Mouse (Mus musculus): ENCODE data around the gene Myh7b. TPM values are rescaled to one million over a fixed set of nuclear protein-coding genes. Genes with fewer than 3 reads are reported as not detected.
A peak's percentile ranks its signal among the peaks of the same experiment; 100 is the strongest.

Gene Myh7b
- polyA plus RNA-seq, 1 experiment from 2014 or later, result 2.7 TPM

DNA sequence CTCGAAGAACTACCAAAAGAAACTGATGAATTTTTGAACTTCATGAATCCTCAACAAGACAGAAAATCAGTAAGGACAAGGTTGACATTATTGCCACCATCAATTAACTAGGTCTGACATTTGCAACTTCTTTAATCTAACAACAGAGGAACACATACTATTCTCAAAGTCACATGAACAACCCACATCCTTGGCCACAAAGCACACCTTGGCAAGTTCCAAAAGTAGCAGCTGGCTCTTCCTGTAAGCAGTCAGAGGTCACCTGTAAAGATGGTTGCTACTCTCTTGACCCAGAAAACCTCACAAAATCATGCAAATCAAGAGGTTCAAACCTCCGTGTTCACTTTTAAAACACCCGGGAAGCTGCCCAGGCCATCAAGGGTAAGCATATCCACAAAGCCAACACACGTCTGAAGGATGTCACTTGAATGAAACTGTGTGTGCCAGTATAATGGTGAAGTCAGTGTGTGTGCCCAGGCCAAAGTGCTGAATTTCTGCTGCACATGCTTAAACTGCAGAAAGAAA, 68.6 kb downstream of the Myh7b start:
- 0 out of 2 replicates have a peak, but pooled peaks cover 3% of the 10 kb centered on the region for H3K36me3 ChIP-seq (ENCODE audit: control insufficient read depth, insufficient read depth)
- no peaks in the 10 kb centered on the region for H3K27me3 ChIP-seq (replicated peaks; ENCODE audit: control insufficient read depth, insufficient read depth, low read length)
- H3K27ac ChIP-seq (ENCODE audit: low read depth, low read length), result no peak overlapping the region
- no peaks in the 10 kb centered on the region for H3K9me3 ChIP-seq (ENCODE audit: control insufficient read depth)
- no peak for ATAC-seq
- H3K4me1 ChIP-seq (replicated peaks; ENCODE audit: control insufficient read depth, insufficient read depth, low read length), result no peaks in the 10 kb centered on the region
- no peak for TF ChIP-seq CTCF (IDR thresholded peaks at IDR 0.05; ENCODE audit: low read depth)
- no peak overlapping the region for H3K4me2 ChIP-seq (replicated peaks; ENCODE audit: low read depth)
- no peak overlapping the region for H3K9ac ChIP-seq (ENCODE audit: low read depth, low read length)
- no peak overlapping the region for H3K4me3 ChIP-seq (ENCODE audit: low read depth, low read length)
- 88% methylated on average over 4 of the region's 4 CpGs for WGBS

DNA sequence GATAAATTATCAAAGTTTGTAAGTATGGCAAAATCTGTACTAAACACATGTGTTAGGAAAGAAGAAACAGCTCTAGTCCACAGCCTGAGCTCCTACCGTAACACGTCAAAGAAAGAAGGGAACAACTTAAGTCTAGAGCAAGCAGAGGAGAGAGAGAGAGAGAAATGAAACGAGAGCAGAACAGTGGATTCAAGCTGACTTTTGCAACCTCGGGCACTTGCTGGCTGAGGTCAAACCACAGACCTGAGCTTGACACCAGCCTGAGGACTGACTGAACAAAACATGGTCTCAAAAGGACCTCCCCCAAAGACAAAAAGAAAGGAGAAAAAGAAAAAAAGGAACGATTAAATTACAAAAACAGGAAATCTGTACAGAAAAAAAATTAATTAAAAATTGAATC, 69.6 kb downstream of the Myh7b start:
- 74% methylated on average over 5 of the region's 5 CpGs for WGBS
- Histone ChIP-seq H3K4me2 (replicated peaks; ENCODE audit: low read depth) (no peak overlapping the region), H3K36me3 (ENCODE audit: control insufficient read depth, insufficient read depth) (0 out of 2 replicates have a peak, but pooled peaks cover 3% of the 10 kb centered on the region), H3K4me1 (replicated peaks; ENCODE audit: control insufficient read depth, insufficient read depth, low read length) (no peaks in the 10 kb centered on the region), H3K9ac (ENCODE audit: low read depth, low read length) (no peak overlapping the region), H3K4me3 (ENCODE audit: low read depth, low read length) (no peak overlapping the region), H3K9me3 (ENCODE audit: control insufficient read depth) (no peaks in the 10 kb centered on the region), H3K27ac (ENCODE audit: low read depth, low read length) (no peak overlapping the region), H3K27me3 (replicated peaks; ENCODE audit: control insufficient read depth, insufficient read depth, low read length) (no peaks in the 10 kb centered on the region)
- no peak for TF ChIP-seq CTCF (IDR thresholded peaks at IDR 0.05; ENCODE audit: low read depth)
- no peak for ATAC-seq

DNA sequence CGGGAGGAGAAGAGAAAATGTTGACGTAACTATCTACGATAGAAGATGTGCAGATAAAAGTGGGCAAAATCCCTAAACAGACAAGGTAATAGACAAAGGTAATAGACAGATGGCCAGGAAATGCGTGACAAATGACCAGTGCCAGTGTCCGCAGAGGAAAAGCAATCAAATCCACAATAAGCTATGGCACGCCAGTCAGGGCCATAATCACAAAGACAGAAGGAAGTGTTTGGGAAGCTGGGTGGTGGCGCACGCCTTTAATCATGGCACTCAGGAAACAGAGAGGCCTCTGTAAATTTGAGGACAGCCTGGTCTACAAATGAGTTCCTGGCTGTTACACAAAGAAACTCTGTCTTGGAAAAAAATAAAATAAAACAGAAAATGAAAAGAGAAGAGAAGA, 70.2 kb downstream of the Myh7b start:
- H3K9me3 ChIP-seq (ENCODE audit: control insufficient read depth), result no peaks in the 10 kb centered on the region
- H3K27me3 ChIP-seq (replicated peaks; ENCODE audit: control insufficient read depth, insufficient read depth, low read length), result no peaks in the 10 kb centered on the region
- no peak overlapping the region for H3K4me2 ChIP-seq (replicated peaks; ENCODE audit: low read depth)
- no peak overlapping the region for H3K27ac ChIP-seq (ENCODE audit: low read depth, low read length)
- no peak for TF ChIP-seq CTCF (IDR thresholded peaks at IDR 0.05; ENCODE audit: low read depth)
- 0 out of 2 replicates have a peak, but pooled peaks cover 3% of the 10 kb centered on the region for H3K36me3 ChIP-seq (ENCODE audit: control insufficient read depth, insufficient read depth)
- H3K4me3 ChIP-seq (ENCODE audit: low read depth, low read length), result no peak overlapping the region
- no peaks in the 10 kb centered on the region for H3K4me1 ChIP-seq (replicated peaks; ENCODE audit: control insufficient read depth, insufficient read depth, low read length)
- H3K9ac ChIP-seq (ENCODE audit: low read depth, low read length), result no peak overlapping the region
- 65% methylated on average over 8 of the region's 8 CpGs for WGBS
- ATAC-seq, result no peak

DNA sequence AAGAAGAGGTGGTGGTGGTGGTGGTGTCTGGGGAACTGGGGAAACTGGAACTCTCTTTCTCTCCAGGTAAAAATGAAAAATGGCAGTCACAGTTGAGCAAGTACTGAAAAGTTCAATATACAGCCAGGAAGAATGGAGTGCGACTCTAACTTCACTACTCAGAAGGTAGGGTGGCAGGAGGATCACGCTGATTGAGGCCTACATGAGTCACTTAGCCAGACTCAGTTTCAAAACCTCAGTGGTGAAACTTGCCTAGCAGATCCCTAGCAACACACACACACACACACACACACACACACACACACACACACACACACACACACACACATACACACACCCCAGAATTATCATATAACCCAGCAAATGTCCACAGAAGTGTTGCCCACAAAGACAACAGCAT, 70.9 kb downstream of the Myh7b start:
- WGBS, result 82% methylated on average over 2 of the region's 2 CpGs

DNA sequence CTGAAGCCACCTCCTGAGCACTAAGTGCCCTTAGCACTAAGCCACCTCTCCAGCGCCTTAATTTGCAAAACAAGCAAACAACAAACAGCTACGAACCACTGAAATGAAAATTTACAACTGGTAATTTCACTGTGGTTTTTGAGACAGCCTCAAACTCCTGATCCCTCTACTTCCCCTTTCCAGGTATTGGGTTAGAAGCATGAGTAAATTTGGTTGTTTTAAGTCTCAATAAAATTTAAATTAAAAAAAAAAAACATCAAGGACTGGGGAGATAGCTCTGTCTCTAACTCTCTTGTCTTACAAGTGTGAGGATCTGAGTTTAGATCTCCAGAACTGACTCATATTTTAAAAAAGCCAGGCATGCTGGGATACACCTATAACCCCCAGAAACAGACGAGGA, 72.1 kb downstream of the Myh7b start:
- Histone ChIP-seq H3K36me3 (ENCODE audit: control insufficient read depth, insufficient read depth) (0 out of 2 replicates have a peak, but pooled peaks cover 3% of the 10 kb centered on the region), H3K4me2 (replicated peaks; ENCODE audit: low read depth) (no peak overlapping the region), H3K27ac (ENCODE audit: low read depth, low read length) (no peak overlapping the region), H3K9ac (ENCODE audit: low read depth, low read length) (no peak overlapping the region), H3K9me3 (ENCODE audit: control insufficient read depth) (no peaks in the 10 kb centered on the region), H3K4me1 (replicated peaks; ENCODE audit: control insufficient read depth, insufficient read depth, low read length) (no peaks in the 10 kb centered on the region), H3K27me3 (replicated peaks; ENCODE audit: control insufficient read depth, insufficient read depth, low read length) (no peaks in the 10 kb centered on the region), H3K4me3 (ENCODE audit: low read depth, low read length) (no peak overlapping the region)
- no peak for TF ChIP-seq CTCF (IDR thresholded peaks at IDR 0.05; ENCODE audit: low read depth)
- WGBS, result 75% methylated on average over 3 of the region's 3 CpGs
- no peak for ATAC-seq

More for the DNA sequence above, 70.9 kb downstream of the Myh7b start:
- no peak overlapping the region for H3K4me2 ChIP-seq (replicated peaks; ENCODE audit: low read depth)
- H3K27me3 ChIP-seq (replicated peaks; ENCODE audit: control insufficient read depth, insufficient read depth, low read length), result no peaks in the 10 kb centered on the region
- no peak overlapping the region for H3K27ac ChIP-seq (ENCODE audit: low read depth, low read length)
- no peak overlapping the region for H3K4me3 ChIP-seq (ENCODE audit: low read depth, low read length)
- no peak for TF ChIP-seq CTCF (IDR thresholded peaks at IDR 0.05; ENCODE audit: low read depth)
- no peak for ATAC-seq
- H3K9me3 ChIP-seq (ENCODE audit: control insufficient read depth), result no peaks in the 10 kb centered on the region
- H3K36me3 ChIP-seq (ENCODE audit: control insufficient read depth, insufficient read depth), result 0 out of 2 replicates have a peak, but pooled peaks cover 3% of the 10 kb centered on the region
- no peaks in the 10 kb centered on the region for H3K4me1 ChIP-seq (replicated peaks; ENCODE audit: control insufficient read depth, insufficient read depth, low read length)
- no peak overlapping the region for H3K9ac ChIP-seq (ENCODE audit: low read depth, low read length)

DNA sequence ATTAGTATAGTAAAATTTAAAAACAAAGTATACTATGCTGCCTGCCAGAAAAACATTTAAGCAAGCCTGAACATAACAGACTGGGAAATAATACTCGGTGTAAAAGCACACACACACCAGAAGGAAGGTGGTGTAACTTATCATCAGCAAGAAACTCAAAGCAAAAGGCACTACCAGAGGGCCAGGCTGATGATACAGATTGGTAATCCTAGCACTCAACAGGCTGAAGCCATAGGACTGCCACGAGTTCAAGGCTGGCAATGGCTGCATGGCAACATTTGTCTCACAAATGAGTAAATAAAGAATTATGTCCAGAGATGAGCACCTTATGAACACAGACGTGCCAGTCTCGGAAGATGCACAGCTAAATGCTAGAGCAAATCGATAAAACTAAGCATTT, 72.8 kb downstream of the Myh7b start:
- no peak overlapping the region for H3K9ac ChIP-seq (ENCODE audit: low read depth, low read length)
- 93% methylated on average over 5 of the region's 5 CpGs for WGBS
- H3K4me3 ChIP-seq (ENCODE audit: low read depth, low read length), result no peak overlapping the region
- H3K4me2 ChIP-seq (replicated peaks; ENCODE audit: low read depth), result no peak overlapping the region
- no peak for ATAC-seq
- no peak for TF ChIP-seq CTCF (IDR thresholded peaks at IDR 0.05; ENCODE audit: low read depth)
- H3K9me3 ChIP-seq (ENCODE audit: control insufficient read depth), result no peaks in the 10 kb centered on the region
- no peaks in the 10 kb centered on the region for H3K27me3 ChIP-seq (replicated peaks; ENCODE audit: control insufficient read depth, insufficient read depth, low read length)
- H3K36me3 ChIP-seq (ENCODE audit: control insufficient read depth, insufficient read depth), result 0 out of 2 replicates have a peak, but pooled peaks cover 3% of the 10 kb centered on the region
- H3K27ac ChIP-seq (ENCODE audit: low read depth, low read length), result no peak overlapping the region
- no peaks in the 10 kb centered on the region for H3K4me1 ChIP-seq (replicated peaks; ENCODE audit: control insufficient read depth, insufficient read depth, low read length)

MicroRNAs encoded within 50 kb of the gene (microRNA counts, 519-probe panel; counts per million panel counts)
- microRNA mmu-miR-499, result 4,188 counts per million, percentile 60 among the panel's probes with 10 or more counts

Small RNAs within 50 kb of the gene (microRNA-seq; reads per million reads assigned to microRNA genes)
- 295 reads per million, percentile 62 among the genes with 10 or more reads in this experiment for gene Mir499

Other genes with a start within 250 kb of the Myh7b start
- 32.9 and 33.7 TPM in 2 replicates for gene Trp53inp2, start 230.2 kb upstream of the Myh7b start, polyA plus RNA-seq (2015; fragmentation: Nextera tagmentation; extraction: Ambion mirVana)
- gene Ncoa6, start 137.3 kb upstream of the Myh7b start, polyA plus RNA-seq (2015; fragmentation: Nextera tagmentation; extraction: Ambion mirVana), result 14.9 and 16.0 TPM in 2 replicates
- gene Acss2, start 93.3 kb upstream of the Myh7b start, polyA plus RNA-seq (2015; fragmentation: Nextera tagmentation; extraction: Ambion mirVana), result 8.4 and 9.5 TPM in 2 replicates
- 2.6 and 2.7 TPM in 2 replicates for gene Ggt7, start 93.0 kb upstream of the Myh7b start, polyA plus RNA-seq (2015; fragmentation: Nextera tagmentation; extraction: Ambion mirVana)
- gene Gss, start 18.4 kb upstream of the Myh7b start, polyA plus RNA-seq (2015; fragmentation: Nextera tagmentation; extraction: Ambion mirVana), result 210 and 219 TPM in 2 replicates
- gene Trpc4ap, start 81.2 kb downstream of the Myh7b start, polyA plus RNA-seq (2015; fragmentation: Nextera tagmentation; extraction: Ambion mirVana), result 64.8 and 67.5 TPM in 2 replicates
- gene Edem2, start 118.3 kb downstream of the Myh7b start, polyA plus RNA-seq (2015; fragmentation: Nextera tagmentation; extraction: Ambion mirVana), result 60.0 and 61.6 TPM in 2 replicates
- gene Gm17581, start 124.7 kb downstream of the Myh7b start, polyA plus RNA-seq (2015; fragmentation: Nextera tagmentation; extraction: Ambion mirVana), result not detected in 2 replicates
- 8.0 and 8.3 TPM in 2 replicates for gene Procr, start 139.9 kb downstream of the Myh7b start, polyA plus RNA-seq (2015; fragmentation: Nextera tagmentation; extraction: Ambion mirVana)
- 0.17 and 0.22 TPM in 2 replicates for gene Mmp24, start 164.1 kb downstream of the Myh7b start, polyA plus RNA-seq (2015; fragmentation: Nextera tagmentation; extraction: Ambion mirVana)
- gene BC029722, start 208.2 kb downstream of the Myh7b start, polyA plus RNA-seq (2015; fragmentation: Nextera tagmentation; extraction: Ambion mirVana), result 40.0 and 42.3 TPM in 2 replicates
- 318 and 321 TPM in 2 replicates for gene Eif6, start 215.7 kb downstream of the Myh7b start, polyA plus RNA-seq (2015; fragmentation: Nextera tagmentation; extraction: Ambion mirVana)
- 0.31 and 0.37 TPM in 2 replicates for gene Fam83c, start 223.6 kb downstream of the Myh7b start, polyA plus RNA-seq (2015; fragmentation: Nextera tagmentation; extraction: Ambion mirVana)

Data from intestine, postnatal 0 days (tissue).